Mouse (Mus musculus) heart, postnatal 0 days (tissue): ENCODE measurements around the gene Cd36. TPM values are rescaled to one million over a fixed set of nuclear protein-coding genes. Genes with fewer than 3 reads are reported as not detected.

Source experiments
- ATAC-seq: fragments of 200-750 bp; cut with Nextera tagmentation; 2 replicates; pipeline ENCODE4 v1.8.0; 2017; ENCODE audit warnings: low read depth, moderate number of reproducible peaks, moderate library complexity; ENCODE audit not compliant: insufficient read depth
- DNase-seq: peaks from one replicate; pipeline ENCODE4 v3.0.0-alpha.2; 2016; ENCODE audit warnings: low spot score
- H3K27ac ChIP-seq: fragments of 300-500 bp; sonication (generic); 2 replicates; pipeline ENCODE4 v1.5.1; 2014; ENCODE audit warnings: low read depth, mild to moderate bottlenecking
- H3K27me3 ChIP-seq: fragments of 300-500 bp; sonication (generic); 2 replicates; pipeline ENCODE4 v1.6.1; 2014; ENCODE audit warnings: low read length, mixed read lengths; ENCODE audit not compliant: control insufficient read depth, insufficient read depth
- H3K36me3 ChIP-seq: fragments of 300-500 bp; sonication (generic); replicated peaks from 2 replicates; pipeline ENCODE4 v1.6.1; 2014; ENCODE audit warnings: low read length, mixed read lengths; ENCODE audit not compliant: control insufficient read depth, insufficient read depth
- H3K4me1 ChIP-seq: fragments of 300-500 bp; sonication (generic); 2 replicates; pipeline ENCODE4 v1.6.1; 2014; ENCODE audit warnings: antibody characterized with exemption; ENCODE audit not compliant: control insufficient read depth, insufficient read depth
- H3K4me2 ChIP-seq: fragments of 300-500 bp; sonication (generic); 2 replicates; pipeline ENCODE4 v1.6.1; 2014; ENCODE audit warnings: low read depth, mild to moderate bottlenecking, low read length, moderate library complexity
- H3K4me3 ChIP-seq: fragments of 300-500 bp; sonication (generic); 2 replicates; pipeline ENCODE4 v1.5.1; 2014; ENCODE audit warnings: low read depth, low read length
- H3K9ac ChIP-seq: fragments of 300-500 bp; sonication (generic); replicated peaks from 2 replicates; pipeline ENCODE4 v1.6.1; 2014; ENCODE audit warnings: low read depth, low read length, mixed read lengths
- H3K9me3 ChIP-seq: fragments of 300-500 bp; sonication (generic); replicated peaks from 2 replicates; pipeline ENCODE4 v1.6.1; 2016; ENCODE audit warnings: low read length; ENCODE audit not compliant: control insufficient read depth
- CTCF ChIP-seq: IDR thresholded peaks from 2 replicates; pipeline ENCODE4 v1.5.1; 2016; ENCODE audit warnings: antibody characterized with exemption, control low read depth, low read depth
- EP300 ChIP-seq: IDR thresholded peaks from 2 replicates; pipeline ENCODE4 v1.6.1; 2016; ENCODE audit warnings: antibody characterized with exemption, low read depth
- WGBS: fragments of 180-500 bp; shearing (Covaris S2); extraction: QIAGEN DNeasy Blood & Tissue Kit; methylation state at CpG from one replicate; pipeline ENCODE4 v1.1.7; 2014; 5-methylcytosine and 5-hydroxymethylcytosine counted together
- polyA plus RNA-seq: library from polyadenylated mRNA; unstranded; fragments of >200 nt; fragmentation: Nextera tagmentation; extraction: Ambion mirVana; gene quantifications from 2 replicates; pipeline ENCODE4 v1.2.1, GENCODE M21; 2015
- total RNA-seq: library from RNA; depleted of rRNA; stranded (reverse); fragments of >200 nt; gene quantifications from 2 replicates; pipeline ENCODE4 v1.2.3, GENCODE M21; 2014; ENCODE audit warnings: low replicate concordance

Cd36 gene
- total and polyA plus RNA-seq, 2 experiments from 2014 or later = 526 to 603 TPM

- no peaks in the 10 kb centered on the region for H3K9me3 ChIP-seq
- 89% methylated on average over 3 of the region's 3 CpGs for WGBS
- DNase-seq (no peak), ATAC-seq (no peak)
- no peaks in the 10 kb centered on the region for H3K4me1 ChIP-seq
- no peak overlapping the region for H3K4me3 ChIP-seq
- H3K36me3 ChIP-seq = peaks cover 39% of the 10 kb centered on the region
- no peak overlapping the region for H3K9ac ChIP-seq
- no peak overlapping the region for H3K27ac ChIP-seq
- TF ChIP-seq EP300 (no peak), CTCF (no peak)
- no peak overlapping the region for H3K4me2 ChIP-seq
- H3K27me3 ChIP-seq = no peaks in the 10 kb centered on the region
Observed at GRCm38 (mm10) chr5:17806774-17807377, 81.7 kb downstream of the Cd36 start.

GRCm38 (mm10) chr5:17776571-17776970 lies 112.0 kb downstream of the Cd36 start:
- DNase-seq = peak; percentile 93
- ATAC-seq = peak; percentile 63
- TF ChIP-seq CTCF = no peak
- no peak for TF ChIP-seq EP300
- Histone ChIP-seq H3K36me3 (peaks cover 18% of the 10 kb centered on the region), H3K4me2 (no peak overlapping the region), H3K4me1 (no peaks in the 10 kb centered on the region), H3K9ac (no peak overlapping the region), H3K27me3 (no peaks in the 10 kb centered on the region), H3K27ac (no peak overlapping the region), H3K4me3 (no peak overlapping the region), H3K9me3 (no peaks in the 10 kb centered on the region)
- WGBS = 90% methylated on average over 6 of the region's 6 CpGs

GRCm38 (mm10) chr5:17770328-17770727 lies 118.3 kb downstream of the Cd36 start:
- Histone ChIP-seq H3K27ac (no peak overlapping the region), H3K4me3 (no peak overlapping the region), H3K4me1 (no peaks in the 10 kb centered on the region), H3K4me2 (no peak overlapping the region), H3K36me3 (no peaks in the 10 kb centered on the region), H3K27me3 (no peaks in the 10 kb centered on the region), H3K9ac (no peak overlapping the region), H3K9me3 (no peaks in the 10 kb centered on the region)
- 64% methylated on average over 2 of the region's 2 CpGs for WGBS
- TF ChIP-seq EP300 (no peak), CTCF (no peak)
- ATAC-seq (no peak), DNase-seq (no peak)

- Histone ChIP-seq H3K9me3 (no peaks in the 10 kb centered on the region), H3K27ac (no peak overlapping the region), H3K27me3 (no peaks in the 10 kb centered on the region), H3K9ac (no peak overlapping the region), H3K4me1 (no peaks in the 10 kb centered on the region), H3K4me3 (no peak overlapping the region), H3K4me2 (no peak overlapping the region), H3K36me3 (no peaks in the 10 kb centered on the region)
- DNase-seq (peak; percentile 64), ATAC-seq (no peak)
- whole genome bisulfite sequencing = 59% methylated on average over 4 of the region's 4 CpGs
- TF ChIP-seq EP300 = no peak
- TF ChIP-seq CTCF = peak; percentile 70
Observed at GRCm38 (mm10) chr5:17766006-17766677, 122.5 kb downstream of the Cd36 start.

GRCm38 (mm10) chr5:17753471-17754005 lies 135.1 kb downstream of the Cd36 start:
- no peak overlapping the region for H3K9ac ChIP-seq
- no peaks in the 10 kb centered on the region for H3K36me3 ChIP-seq
- no peaks in the 10 kb centered on the region for H3K4me1 ChIP-seq
- TF ChIP-seq EP300 (no peak), CTCF (no peak)
- H3K4me3 ChIP-seq = no peak overlapping the region
- no peaks in the 10 kb centered on the region for H3K27me3 ChIP-seq
- no peaks in the 10 kb centered on the region for H3K9me3 ChIP-seq
- DNase-seq = no peak
- ATAC-seq = no peak
- 79% methylated on average over 7 of the region's 7 CpGs for WGBS
- H3K27ac ChIP-seq = no peak overlapping the region
- no peak overlapping the region for H3K4me2 ChIP-seq
